Mouse (Mus musculus) erythroblast, adult 5-6 weeks (primary cell): Measurements from ENCODE around the gene Csf1. TPM values are rescaled to one million over a fixed set of nuclear protein-coding genes. Genes with fewer than 3 reads are reported as not detected.
"Not testable (repeated sequence)": the region's sequence is repeated elsewhere in the genome, so short reads cannot be mapped to it uniquely, and the experiment has no call there.

Experiments used
- ATAC-seq: replicated peaks from 2 replicates; pipeline ENCODE4 v1.8.0; 2016; ENCODE audit warnings: moderate number of reproducible peaks, mild to moderate bottlenecking, moderate TSS enrichment, inconsistent platforms; ENCODE audit not compliant: poor library complexity, low FRiP score, severe bottlenecking
- total RNA-seq, 2 experiments: library from RNA; stranded (forward) in 1 of 2; stranded (reverse) in 1 of 2; fragments of 150-400 nt in 1 of 2; fragments of 200-764, 138-1000 nt in 1 of 2; gene quantifications; 2 replicates each; pipeline versions ENCODE4 v1.2.3 to v1.2.4; 2015 to 2017; ENCODE audit warnings: low replicate concordance in 2 of 2

Gene Csf1
- total RNA-seq, 2 experiments from 2014 or later: 1.9 to 2.5 TPM

DNA sequence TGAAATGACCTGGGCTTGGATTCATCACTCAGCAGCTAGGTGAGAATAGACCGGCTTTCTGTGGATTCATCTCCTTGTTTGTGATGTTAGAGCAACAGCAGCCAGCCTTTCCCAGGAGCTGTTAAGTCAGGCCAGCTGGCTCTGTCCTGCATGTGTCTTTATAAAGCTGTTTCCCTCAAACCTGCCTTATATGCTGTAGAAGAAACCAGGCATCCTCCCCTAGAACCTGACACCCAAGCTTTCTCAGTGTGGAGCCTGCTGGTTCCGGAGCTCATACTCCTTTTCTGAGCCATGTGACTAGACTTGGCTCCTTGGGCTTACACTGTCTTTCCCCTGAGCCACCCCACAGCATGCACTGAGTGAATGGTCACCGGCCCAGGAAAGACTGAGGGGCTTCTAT, 8.7 kb downstream of the Csf1 start:
- no peak for ATAC-seq

DNA sequence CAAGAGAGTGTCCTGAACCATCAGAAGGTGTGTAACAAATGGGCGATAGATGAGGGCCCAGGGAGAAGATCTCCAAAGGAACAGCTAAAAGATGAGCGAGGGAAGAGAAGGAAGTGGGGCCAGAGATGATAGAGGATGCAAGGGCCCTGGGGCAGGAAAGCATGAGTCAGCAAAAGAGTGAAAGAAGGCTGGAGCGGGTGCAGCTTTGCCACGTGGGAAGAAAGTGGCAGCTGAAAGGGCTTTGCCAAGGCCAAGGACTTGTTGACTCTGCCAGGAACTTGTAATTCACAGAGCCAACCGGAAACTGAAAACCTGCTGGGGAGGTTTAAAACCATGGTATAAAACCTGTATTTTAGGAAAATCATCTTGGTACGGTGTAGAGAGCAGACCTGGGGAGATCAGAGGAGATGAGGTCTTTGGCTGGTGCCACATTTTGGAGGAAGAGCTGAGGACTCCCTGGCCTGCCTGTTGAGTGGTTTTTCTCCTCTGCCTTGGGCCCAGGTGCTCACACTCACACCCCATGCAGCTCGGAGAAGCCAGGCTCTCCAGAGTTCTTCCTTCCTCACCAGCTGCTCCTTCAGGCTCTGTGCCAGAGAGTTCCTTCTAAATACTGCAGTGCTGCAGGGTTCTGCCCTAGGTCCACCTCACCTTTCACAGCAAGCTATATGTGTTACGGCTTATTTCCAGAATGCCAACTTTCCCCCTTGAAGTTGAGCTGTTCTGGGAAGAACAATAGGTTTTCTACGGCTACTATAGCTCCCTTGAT, 9.3 kb downstream of the Csf1 start:
- no peak for ATAC-seq

DNA sequence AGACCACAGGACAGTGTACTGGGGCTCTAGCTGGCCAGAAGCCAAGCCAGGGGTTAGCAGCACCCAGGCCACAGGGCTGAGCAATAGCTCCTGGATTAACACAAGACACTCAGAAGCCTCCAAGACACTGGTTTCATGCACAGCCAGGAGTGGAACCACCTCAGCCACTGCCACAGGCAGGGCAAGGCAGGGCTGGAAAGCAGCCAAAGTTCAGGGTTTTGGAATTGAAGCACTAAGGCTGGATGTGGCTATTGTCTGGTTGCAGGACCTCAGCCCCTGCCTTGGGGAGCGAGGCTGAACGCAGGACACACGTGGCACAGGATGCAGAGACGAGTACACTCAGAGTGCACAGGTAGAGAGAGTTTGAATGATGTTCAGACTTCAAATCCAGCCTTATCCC, 10.8 kb downstream of the Csf1 start:
- no peak for ATAC-seq

DNA sequence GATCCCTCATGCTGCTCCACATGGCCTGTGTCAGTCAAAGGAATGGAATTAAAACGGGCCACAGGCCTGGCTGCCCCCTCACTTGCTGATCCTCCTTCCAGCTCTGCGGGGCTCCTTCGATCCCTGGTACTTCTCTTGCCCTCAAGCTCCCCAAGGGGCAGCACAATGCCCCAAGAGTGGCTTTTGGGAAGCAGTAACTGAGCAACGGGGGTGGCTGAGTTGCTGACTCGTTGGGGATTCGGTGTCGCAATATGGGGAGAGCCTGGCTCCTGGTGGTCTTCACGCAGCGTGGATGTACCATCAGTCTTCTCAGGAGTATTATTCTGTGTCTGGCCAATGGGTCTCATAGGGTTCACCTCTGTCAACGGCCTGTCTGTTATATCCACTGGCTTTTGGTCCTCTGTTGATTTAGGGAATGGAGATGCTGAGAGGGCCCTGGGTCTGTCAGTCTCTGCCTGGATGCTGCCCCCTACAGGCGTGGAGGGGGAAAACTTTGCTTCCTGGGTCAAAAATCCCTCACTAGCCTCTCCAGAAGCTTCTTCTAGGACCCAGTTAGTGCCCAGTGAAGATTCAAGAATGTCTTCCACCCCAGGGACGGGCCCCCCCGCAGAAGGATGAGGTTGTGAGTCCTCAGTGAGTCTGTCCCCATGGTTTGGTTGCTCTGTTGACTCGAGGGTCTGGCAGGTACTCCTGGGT, 11.9 kb downstream of the Csf1 start:
- ATAC-seq: no peak

DNA sequence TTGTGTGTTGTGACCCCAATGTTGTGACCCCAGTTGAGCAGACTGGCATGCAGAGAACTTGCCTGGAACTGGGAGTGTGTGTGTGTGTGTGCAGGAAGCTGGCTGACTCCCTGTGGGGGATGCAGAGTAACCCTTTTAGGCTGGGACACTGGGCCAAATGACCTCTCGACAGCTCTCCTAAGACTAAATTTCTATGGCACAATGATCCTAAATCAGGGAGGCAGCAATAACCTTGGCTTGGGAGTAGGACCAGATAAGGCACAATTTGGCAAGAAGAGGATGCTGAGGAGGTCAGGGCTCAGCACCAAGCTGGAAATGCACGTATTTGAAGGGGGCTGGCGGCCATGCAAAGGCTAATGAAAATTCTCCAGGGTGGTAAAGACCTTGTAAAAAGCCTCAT, 14.2 kb downstream of the Csf1 start:
- no peak for ATAC-seq

DNA sequence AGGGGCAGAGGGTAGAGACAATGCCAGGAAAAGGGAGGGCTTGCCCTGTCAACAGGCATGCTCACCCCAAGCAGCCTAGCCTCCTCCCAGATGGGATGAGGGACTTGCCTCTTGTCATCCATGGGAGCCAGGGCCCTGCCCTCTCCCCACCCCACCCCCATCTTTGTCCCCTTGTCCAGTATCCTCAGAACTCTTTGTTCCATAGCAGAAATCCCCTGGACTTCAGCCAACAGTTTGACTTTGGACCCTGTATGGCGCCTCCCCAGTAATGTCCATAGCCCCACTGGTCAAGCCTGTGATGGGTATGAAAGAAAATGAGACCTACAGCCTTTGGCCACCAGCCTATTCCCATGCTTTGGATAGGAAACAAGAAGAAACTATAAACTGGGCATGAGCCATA, 16.6 kb downstream of the Csf1 start:
- ATAC-seq: no peak

DNA sequence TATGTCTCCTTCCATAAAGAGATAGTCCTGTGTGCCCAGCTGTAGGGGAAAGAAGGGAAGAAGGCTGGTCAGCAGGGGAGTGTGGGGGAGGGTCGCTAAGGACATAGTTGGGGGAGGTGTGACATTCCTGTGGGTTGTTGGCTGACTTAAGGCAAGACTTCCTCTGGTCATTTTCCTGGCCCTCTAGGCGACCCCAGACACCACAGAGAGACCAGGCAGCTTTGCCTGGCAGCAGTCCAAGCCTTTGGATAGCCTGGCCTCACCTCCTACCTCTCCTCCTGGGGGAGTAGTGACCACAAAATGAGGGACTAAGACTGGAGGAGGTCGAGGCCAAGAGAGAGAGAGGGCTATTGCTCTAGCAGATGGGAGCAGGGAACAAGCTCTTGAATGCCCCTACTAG, 17.2 kb downstream of the Csf1 start:
- no peak for ATAC-seq

DNA sequence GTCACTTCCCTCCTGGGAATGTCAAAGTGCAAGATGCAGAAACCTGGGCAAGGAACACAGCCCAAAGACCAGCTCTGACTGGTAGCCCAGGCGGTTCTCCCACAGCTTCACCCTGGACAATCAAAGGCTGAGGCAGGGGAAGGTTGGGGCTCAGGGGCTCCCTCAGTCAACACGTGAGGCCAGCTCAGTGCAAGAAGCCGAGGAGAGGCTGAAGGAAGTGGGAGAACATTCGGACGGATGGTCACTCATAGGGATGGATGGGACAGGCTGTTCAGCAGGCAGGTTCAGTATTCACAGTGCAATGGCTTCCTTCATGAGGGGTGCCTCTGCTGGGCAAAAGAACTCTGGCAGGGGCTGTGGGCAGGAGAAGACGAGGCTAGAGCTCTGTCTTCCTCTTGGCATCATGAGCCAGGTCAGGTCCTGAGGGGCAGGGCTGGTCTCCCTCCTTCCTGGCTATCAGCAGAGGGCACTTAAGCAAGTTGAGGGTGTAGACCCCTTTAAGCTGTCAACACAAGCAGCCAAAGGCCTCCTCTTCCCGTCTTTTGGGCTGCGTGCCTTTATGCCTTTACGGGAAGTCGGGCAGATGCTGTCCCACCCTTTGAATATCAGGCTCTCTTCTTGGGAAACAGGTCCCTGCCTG, 18.1 kb downstream of the Csf1 start:
- ATAC-seq: no peak

DNA sequence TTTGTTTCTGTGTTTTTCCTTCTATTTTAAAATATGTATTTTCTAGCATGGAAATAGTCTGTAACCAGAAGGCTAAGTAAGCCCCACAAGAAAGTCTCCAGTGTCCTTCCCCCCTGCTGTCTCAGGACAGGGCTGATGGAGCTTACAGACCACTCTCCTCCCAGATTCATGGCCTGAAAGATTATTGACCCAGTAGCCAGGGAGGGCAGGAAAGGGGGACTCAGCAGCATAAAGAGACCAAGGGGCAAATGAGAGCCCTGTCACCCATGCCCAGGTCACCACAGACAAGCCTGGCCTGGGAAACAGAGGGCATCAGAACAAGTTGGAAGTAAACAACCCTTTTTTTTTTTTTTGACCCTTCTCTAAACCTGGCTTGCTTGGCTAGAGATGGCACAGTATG, 18.9 kb downstream of the Csf1 start:
- ATAC-seq: no peak

DNA sequence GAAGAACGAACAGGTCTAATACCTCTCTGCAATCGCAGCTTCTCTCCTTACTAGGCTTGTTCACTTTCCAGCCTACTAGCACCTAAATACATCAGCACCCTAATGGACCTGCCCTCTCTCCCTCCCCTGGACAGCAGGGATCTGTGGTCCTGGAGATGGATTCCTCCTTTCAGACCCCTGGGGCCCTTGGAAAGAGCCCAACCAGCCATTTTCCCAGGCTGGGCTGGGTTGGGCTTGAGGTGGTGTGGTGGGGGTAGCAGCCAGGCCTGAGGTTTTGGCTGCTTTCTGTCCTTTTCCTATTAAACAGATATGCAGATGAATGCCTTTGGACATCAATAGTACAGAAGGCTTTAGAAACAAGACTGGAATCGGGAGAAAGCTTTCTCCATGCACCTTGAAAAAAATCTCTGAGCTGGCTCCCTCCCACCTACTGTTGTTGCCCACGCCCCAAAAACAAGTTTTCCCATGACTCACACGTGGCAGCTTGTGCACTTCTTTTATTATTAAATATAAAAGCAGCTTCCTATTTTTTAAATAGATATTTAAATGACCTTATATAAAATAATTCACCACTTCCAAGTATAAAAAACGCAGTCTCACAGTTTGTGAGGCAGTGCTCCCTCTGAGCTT, 19.6 kb downstream of the Csf1 start:
- ATAC-seq: no peak

DNA sequence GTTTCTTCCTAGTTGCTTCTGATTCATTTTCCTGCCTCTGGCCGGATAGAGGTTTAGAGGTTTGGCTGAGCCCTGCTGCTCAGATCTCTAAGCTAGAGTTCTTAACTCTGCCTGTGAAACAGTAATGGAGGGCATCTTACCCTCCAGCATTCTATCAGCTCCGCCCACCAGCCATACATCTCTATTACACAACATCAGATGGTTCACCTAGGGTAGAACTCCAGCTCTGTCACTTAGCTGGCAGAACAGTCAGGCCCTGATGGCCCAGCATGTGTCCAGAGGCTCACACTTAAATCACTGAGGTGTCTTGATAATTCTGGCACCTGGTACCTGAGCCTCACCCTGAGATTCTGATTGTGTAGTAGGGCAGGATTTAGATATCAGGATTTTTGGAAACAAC, 20.3 kb downstream of the Csf1 start:
- no peak for ATAC-seq

DNA sequence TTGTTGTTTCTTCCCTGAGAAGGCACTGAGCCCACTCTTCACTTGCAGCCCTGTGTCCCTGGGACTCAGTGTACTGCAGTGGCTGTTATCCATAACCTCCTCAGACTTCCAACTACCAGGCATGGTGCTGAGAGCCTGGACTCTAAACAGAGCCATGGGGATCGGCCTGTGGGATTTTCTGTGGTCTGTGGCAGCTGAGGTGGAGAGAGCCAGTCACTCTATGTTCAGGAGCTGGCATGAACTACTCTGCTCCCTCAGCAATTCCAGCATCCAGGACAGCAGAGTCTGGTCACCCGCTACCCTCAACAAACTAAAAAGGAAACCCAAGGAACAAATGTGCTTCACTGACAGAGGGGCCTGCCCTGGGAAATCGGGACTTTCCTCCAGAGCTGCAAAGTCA, 20.8 kb downstream of the Csf1 start:
- ATAC-seq: no peak

DNA sequence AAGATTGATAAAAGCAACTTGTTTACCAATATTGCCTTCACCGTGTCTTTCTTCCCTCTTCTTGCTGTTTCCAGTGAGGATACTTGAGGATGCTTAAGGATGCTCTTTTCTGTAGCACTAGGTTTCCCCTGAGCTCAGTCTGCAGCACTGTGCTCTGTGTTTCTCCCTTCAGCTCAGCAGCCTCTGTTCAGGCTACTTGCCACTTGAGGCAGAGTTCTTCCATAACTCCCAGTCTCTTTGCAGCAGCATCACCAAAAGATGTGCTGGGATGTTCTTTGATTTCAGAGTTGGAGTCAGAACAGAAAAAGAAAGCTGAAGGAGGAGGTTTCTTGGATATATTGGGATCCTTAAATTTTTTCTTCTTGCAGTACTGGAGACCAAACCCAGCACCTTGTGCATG, 21.6 kb downstream of the Csf1 start:
- no peak for ATAC-seq

DNA sequence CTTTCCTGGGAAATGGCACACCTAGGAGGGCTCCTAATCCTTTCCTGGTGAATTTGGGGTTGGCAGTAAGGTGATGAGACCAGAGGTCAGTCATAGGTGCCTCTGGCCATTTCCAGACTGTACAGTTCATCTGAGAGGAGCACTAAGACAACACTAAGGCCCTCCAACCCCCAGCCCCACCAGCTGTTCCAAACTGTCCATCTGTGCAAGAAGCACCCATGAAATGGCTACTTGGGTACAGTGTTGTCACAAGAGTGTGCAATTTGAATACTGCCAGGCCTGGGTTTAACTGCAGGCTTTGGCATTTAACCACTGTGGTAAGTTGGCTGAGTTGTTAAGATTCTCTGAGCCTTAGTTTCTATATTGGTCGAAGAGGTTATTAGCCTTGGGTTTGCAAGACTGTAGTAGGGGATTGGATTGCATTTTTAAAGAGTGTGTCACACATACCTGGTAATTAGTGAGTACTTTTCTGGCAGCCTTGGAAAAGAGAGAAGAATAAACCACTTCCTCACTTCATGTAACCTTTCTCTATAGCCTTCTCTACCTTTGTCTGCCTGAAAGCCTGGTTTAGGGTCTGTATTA, 22.6 kb downstream of the Csf1 start:
- no peak for ATAC-seq

DNA sequence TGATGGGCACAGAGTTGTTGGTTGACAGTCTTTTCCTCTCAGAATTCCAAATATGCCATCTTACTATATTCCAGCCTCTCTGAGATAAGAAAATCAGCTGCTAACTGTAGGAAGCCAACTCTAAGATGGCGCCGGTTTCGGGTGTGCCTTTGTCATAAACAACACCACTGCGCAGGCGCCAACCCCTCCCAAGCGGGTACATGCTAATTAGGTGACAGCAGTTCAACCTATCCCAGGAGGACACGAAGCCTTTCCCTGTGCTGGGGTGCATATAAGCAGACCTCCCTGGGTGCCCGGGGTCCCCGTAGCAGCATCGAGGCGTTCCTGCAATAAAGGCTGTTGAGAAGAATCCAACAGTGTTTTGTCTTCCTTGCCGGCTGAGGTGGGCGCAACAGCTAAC, 24.6 kb downstream of the Csf1 start:
- not testable (repeated sequence) for ATAC-seq

DNA sequence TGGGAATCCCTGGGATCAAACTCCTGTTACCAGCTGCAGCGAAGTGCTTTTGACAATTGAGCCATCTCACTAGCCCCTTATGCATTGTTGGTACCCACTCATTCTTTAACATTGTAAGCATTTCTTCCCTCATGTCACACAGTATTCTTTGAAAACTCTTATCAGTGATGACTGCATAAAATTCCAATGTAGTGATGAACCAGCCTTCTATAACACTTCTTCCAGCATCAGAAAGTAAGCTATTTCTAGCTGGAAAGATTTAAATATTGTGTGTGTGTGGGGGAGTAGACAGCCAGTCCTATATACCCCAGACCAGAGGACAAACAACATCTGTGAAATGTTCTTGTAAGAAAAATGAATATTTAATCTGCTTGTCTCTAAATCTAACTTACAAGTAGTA, 26.9 kb downstream of the Csf1 start:
- no peak for ATAC-seq

DNA sequence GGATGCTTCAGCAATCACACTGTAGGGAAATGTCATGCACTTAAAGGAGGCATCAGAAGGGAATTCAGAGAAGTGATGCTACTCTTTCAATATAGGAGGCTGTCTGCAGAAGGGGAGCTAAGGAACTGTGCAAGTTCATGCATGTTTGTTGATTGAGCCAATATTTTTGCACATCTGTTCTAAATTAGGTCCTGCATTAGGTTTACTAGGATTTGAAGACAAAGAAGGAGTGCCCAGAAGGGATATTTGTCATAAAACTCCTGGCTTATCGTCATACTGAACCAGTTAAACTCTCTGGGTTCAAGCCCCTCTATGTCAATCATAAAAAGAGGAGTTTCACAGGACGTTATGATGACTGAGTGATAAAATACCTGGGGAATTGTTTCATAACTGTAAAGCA, 30.0 kb downstream of the Csf1 start:
- no peak for ATAC-seq

DNA sequence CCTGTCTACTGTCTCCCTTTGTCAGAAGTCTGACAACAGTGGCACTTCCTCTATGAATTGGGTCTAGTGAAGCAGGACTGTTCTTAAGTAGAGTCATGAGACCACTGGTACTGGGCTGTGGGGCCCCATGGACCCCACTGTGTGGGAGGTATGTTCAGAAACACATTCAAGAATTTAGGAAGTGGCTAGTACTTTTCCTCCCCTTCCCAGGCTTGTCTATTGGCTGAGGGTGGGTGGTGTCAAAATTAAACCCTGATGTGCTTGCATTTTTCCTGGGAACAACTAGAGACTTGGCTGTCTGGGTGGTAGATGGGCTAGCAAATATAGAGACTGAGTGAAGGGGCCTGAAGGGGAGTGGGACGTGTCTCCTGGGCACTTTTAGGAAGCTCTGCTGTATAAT, 31.8 kb downstream of the Csf1 start:
- no peak for ATAC-seq

DNA sequence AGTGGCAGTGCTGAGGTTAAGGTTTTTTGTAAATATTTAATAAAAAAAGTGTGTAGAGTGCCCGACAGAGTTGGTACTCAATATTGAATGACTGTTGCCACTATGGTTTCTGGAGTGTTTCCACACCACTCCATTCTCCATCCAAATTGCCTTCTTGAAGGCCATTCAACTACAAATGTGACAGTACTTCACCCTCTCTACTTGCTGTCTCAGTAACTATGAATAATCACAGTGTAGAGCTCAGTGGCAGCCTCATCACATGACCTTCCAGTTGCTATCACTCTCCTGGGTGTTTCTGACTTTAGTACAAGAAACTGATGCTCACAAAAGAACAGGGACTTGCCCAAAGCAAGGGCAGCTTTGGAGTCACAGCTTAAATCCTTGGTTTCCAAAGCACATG, 44.3 kb downstream of the Csf1 start:
- no peak for ATAC-seq

DNA sequence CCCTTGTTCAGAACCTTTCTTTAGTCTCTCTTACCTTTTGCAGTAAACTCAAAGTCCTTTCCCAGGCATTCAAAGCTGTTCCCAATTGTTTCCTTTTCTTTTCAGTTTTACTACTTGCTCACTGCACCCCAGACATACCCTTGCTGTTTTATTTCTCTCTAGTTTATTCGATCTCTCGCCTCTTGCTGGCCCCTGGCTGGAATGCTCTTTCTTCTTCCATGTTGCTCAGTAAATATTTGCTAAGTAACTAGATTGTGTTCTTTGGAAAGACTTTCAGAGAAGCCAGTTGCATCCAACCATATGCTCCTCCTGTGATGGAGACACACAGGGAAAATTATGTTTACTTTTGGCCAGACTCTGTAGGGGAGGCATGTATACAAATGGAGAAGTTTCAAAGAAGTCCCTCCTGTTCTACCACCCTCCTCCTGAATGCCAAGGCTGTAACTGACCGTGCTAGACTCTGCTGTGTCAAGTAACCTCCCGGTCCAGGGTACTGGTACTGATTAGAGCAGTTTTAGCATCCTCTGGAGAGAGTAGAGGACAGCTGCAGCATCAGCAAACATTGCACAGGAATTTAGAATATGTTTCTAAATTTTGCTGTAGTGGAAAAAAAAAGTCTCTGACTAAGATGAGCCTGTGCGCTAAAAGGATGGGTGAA, 45.9 kb downstream of the Csf1 start:
- ATAC-seq: no peak
